ENCODE assay signal across 15 mouse cellular contexts in the genomic region with DNA sequence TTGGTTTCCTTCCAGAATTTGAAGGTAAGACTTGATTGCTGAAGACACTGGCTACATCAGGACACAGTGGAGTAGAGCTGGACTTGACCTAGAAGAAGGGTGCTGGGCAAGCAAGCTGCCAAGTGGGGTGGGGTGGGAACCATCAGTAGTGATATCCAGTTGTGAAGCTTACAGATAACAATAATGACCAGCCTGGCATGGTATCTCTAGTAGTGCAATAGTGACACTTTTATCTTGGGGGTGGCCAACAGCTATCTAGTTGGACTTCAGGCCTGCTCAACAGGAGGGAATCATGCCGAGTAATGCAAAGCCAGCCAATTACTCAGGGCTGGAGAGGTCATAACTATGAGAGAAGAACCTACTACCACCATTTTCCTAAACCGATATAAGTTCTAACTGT.
"Had no signal": no experiment of that assay in that cellular context is flagged by ENCODE, and none has a peak within 500 bp of the region (broad histone marks: within the 10 kb centered on the region; RNA-seq: fewer than 3 reads in every experiment).

No protein-coding gene starts in this region.

- ATAC-seq: intestine, postnatal 0 days; lung, postnatal 0 days; midbrain, embryonic 16.5 days had no signal

- H3K36me3 ChIP-seq: neural tube, embryonic 13.5 days had no signal

- H3K27me3 ChIP-seq: neural tube, embryonic 13.5 days had no signal

- H3K9ac ChIP-seq: neural tube, embryonic 13.5 days had no signal

- DNase-seq: kidney, postnatal 25 days; layer of hippocampus, adult 9-11 months; lung, adult 2 months; lung, postnatal 36 days; retina, postnatal 1 day; right cerebral cortex, postnatal 4 days; spleen, adult 18-20 months; thymus, adult 18-20 months; thymus, postnatal 14 days had no signal

- H3K4me1 ChIP-seq: limb, embryonic 10.5 days; neural tube, embryonic 13.5 days had no signal

- H3K4me2 ChIP-seq: midbrain, embryonic 11.5 days; neural tube, embryonic 13.5 days had no signal

- H3K4me3 ChIP-seq: limb, embryonic 10.5 days; neural tube, embryonic 13.5 days had no signal

- H3K9me3 ChIP-seq: limb, embryonic 10.5 days; neural tube, embryonic 13.5 days had no signal

- H3K27ac ChIP-seq: limb, embryonic 10.5 days; neural tube, embryonic 13.5 days had no signal
